Mouse (Mus musculus) neural tube, embryonic 13.5 days (tissue): ENCODE data around the gene Pla1a. TPM values are rescaled to one million over a fixed set of nuclear protein-coding genes. Genes with fewer than 3 reads are reported as not detected.
"Not testable (repeated sequence)": the region's sequence is repeated elsewhere in the genome, so short reads cannot be mapped to it uniquely, and the experiment has no call there.

Experiments
- ATAC-seq: fragments of 200-750 bp; cut with Nextera tagmentation; 2 replicates; pipeline ENCODE4 v1.8.0; 2017; ENCODE audit warnings: low read depth, mild to moderate bottlenecking, moderate TSS enrichment, moderate library complexity
- H3K27ac ChIP-seq: fragments of 300-500 bp; sonication (generic); replicated peaks from 2 replicates; pipeline ENCODE4 v1.5.1; 2015; ENCODE audit warnings: moderate library complexity, mild to moderate bottlenecking, inconsistent platforms
- H3K27me3 ChIP-seq: fragments of 300-500 bp; sonication (generic); 2 replicates; pipeline ENCODE4 v1.6.1; 2015; ENCODE audit warnings: mild to moderate bottlenecking, inconsistent platforms
- H3K36me3 ChIP-seq: fragments of 300-500 bp; sonication (generic); 2 replicates; pipeline ENCODE4 v1.6.1; 2015; ENCODE audit warnings: mild to moderate bottlenecking, inconsistent platforms
- H3K4me1 ChIP-seq: fragments of 300-500 bp; sonication (generic); replicated peaks from 2 replicates; pipeline ENCODE4 v1.6.1; 2015; ENCODE audit warnings: inconsistent platforms
- H3K4me2 ChIP-seq: fragments of 300-500 bp; sonication (generic); 2 replicates; pipeline ENCODE4 v1.6.1; 2015; ENCODE audit warnings: inconsistent platforms, mild to moderate bottlenecking, moderate library complexity
- H3K4me3 ChIP-seq: fragments of 300-500 bp; sonication (generic); 2 replicates; pipeline ENCODE4 v1.5.1; 2015; ENCODE audit warnings: mild to moderate bottlenecking, inconsistent platforms
- H3K9ac ChIP-seq: fragments of 300-500 bp; sonication (generic); 2 replicates; pipeline ENCODE4 v1.6.1; 2015; ENCODE audit warnings: moderate library complexity, mild to moderate bottlenecking, inconsistent platforms
- H3K9me3 ChIP-seq: fragments of 300-500 bp; sonication (generic); 2 replicates; pipeline ENCODE4 v1.6.1; 2016; ENCODE audit warnings: inconsistent platforms
- WGBS: fragments of 180-500 bp; shearing (Covaris S2); methylation state at CpG from one replicate; pipeline ENCODE4 v1.1.7; 2015; 5-methylcytosine and 5-hydroxymethylcytosine counted together
- polyA plus RNA-seq: library from polyadenylated mRNA; unstranded; fragments of >200 nt; fragmentation: Nextera tagmentation; extraction: Ambion mirVana; gene quantifications from 2 replicates; pipeline ENCODE4 v1.2.1, GENCODE M21; 2015

Pla1a gene
- polyA plus RNA-seq, 1 experiment from 2014 or later, result 0.75 TPM

- Histone ChIP-seq H3K27ac (no peak overlapping the region), H3K9me3 (no peaks in the 10 kb centered on the region), H3K27me3 (no peaks in the 10 kb centered on the region), H3K4me2 (no peak overlapping the region), H3K9ac (no peak overlapping the region), H3K4me1 (peaks cover 27% of the 10 kb centered on the region), H3K4me3 (no peak overlapping the region), H3K36me3 (peaks cover 8% of the 10 kb centered on the region)
- ATAC-seq, result no peak
- WGBS, result 84% methylated on average over 11 of the region's 11 CpGs
Observed at GRCm38 (mm10) chr16:38454533-38455254, 21.7 kb upstream of the Pla1a start.

- Histone ChIP-seq H3K27me3 (no peaks in the 10 kb centered on the region), H3K9me3 (no peaks in the 10 kb centered on the region), H3K27ac (no peak overlapping the region), H3K4me3 (no peak overlapping the region), H3K36me3 (peaks cover 16% of the 10 kb centered on the region), H3K4me1 (peaks cover 27% of the 10 kb centered on the region), H3K9ac (no peak overlapping the region), H3K4me2 (no peak overlapping the region)
- ATAC-seq, result no peak
- 88% methylated on average over 4 of the region's 4 CpGs for WGBS
Observed at GRCm38 (mm10) chr16:38453952-38454351, 21.0 kb upstream of the Pla1a start.

- no peak for ATAC-seq
- H3K27ac ChIP-seq, result peak overlapping the region; percentile 89
- H3K9ac ChIP-seq, result peak overlapping the region; percentile 97
- peak overlapping the region; percentile 79 for H3K4me3 ChIP-seq
- peaks cover 23% of the 10 kb centered on the region for H3K36me3 ChIP-seq
- H3K27me3 ChIP-seq, result no peaks in the 10 kb centered on the region
- H3K4me1 ChIP-seq, result peaks cover 27% of the 10 kb centered on the region
- 21% methylated on average over 3 of the region's 3 CpGs for WGBS
- no peaks in the 10 kb centered on the region for H3K9me3 ChIP-seq
- H3K4me2 ChIP-seq, result peak overlapping the region; percentile 80
Observed at GRCm38 (mm10) chr16:38453203-38453553, 20.2 kb upstream of the Pla1a start.

GRCm38 (mm10) chr16:38452442-38453202 lies 19.7 kb upstream of the Pla1a start, which contains the start of gene Adprh:
TSS of gene Adprh (minus strand) at chr16:38452703.
- ATAC-seq, result peak; percentile 99
- Histone ChIP-seq H3K36me3 (peaks cover 29% of the 10 kb centered on the region), H3K27ac (peak within 1 kb of the TSS; percentile 89), H3K4me3 (peak within 1 kb of the TSS; percentile 79), H3K4me2 (peak within 1 kb of the TSS; percentile 80), H3K27me3 (no peaks in the 10 kb centered on the region), H3K4me1 (peaks cover 27% of the 10 kb centered on the region), H3K9ac (peak within 1 kb of the TSS; percentile 97), H3K9me3 (no peaks in the 10 kb centered on the region)
- WGBS, result under 1% methylated on average over 56 of the region's 61 CpGs

GRCm38 (mm10) chr16:38451421-38452205 lies 18.7 kb upstream of the Pla1a start:
- Histone ChIP-seq H3K9ac (peak overlapping the region; percentile 97), H3K4me3 (peak overlapping the region; percentile 79), H3K36me3 (peaks cover 39% of the 10 kb centered on the region), H3K4me1 (peaks cover 27% of the 10 kb centered on the region), H3K27ac (peak overlapping the region; percentile 89), H3K27me3 (no peaks in the 10 kb centered on the region), H3K9me3 (no peaks in the 10 kb centered on the region), H3K4me2 (peak overlapping the region; percentile 80)
- no peak for ATAC-seq
- 45% methylated on average over 12 of the region's 12 CpGs for WGBS

- Histone ChIP-seq H3K9ac (no peak overlapping the region), H3K36me3 (peaks cover 48% of the 10 kb centered on the region), H3K4me3 (no peak overlapping the region), H3K27me3 (no peaks in the 10 kb centered on the region), H3K4me2 (no peak overlapping the region), H3K9me3 (no peaks in the 10 kb centered on the region), H3K4me1 (peaks cover 27% of the 10 kb centered on the region), H3K27ac (no peak overlapping the region)
- ATAC-seq, result no peak
- WGBS, result 92% methylated on average over 7 of the region's 7 CpGs
Observed at GRCm38 (mm10) chr16:38450707-38451106, 17.8 kb upstream of the Pla1a start.

GRCm38 (mm10) chr16:38448458-38448857 lies 15.5 kb upstream of the Pla1a start:
- H3K9me3 ChIP-seq, result no peaks in the 10 kb centered on the region
- no peak overlapping the region for H3K4me3 ChIP-seq
- H3K9ac ChIP-seq, result no peak overlapping the region
- WGBS, result 96% methylated on average over 12 of the region's 12 CpGs
- no peaks in the 10 kb centered on the region for H3K27me3 ChIP-seq
- peaks cover 27% of the 10 kb centered on the region for H3K4me1 ChIP-seq
- H3K27ac ChIP-seq, result no peak overlapping the region
- ATAC-seq, result no peak
- peaks cover 71% of the 10 kb centered on the region for H3K36me3 ChIP-seq
- no peak overlapping the region for H3K4me2 ChIP-seq

GRCm38 (mm10) chr16:38447366-38447765 lies 14.4 kb upstream of the Pla1a start:
- no peak for ATAC-seq
- Histone ChIP-seq H3K9ac (no peak overlapping the region), H3K36me3 (peaks cover 80% of the 10 kb centered on the region), H3K27me3 (no peaks in the 10 kb centered on the region), H3K4me1 (peaks cover 23% of the 10 kb centered on the region), H3K4me3 (no peak overlapping the region), H3K27ac (no peak overlapping the region), H3K9me3 (no peaks in the 10 kb centered on the region), H3K4me2 (no peak overlapping the region)
- WGBS, result 92% methylated on average over 21 of the region's 21 CpGs

GRCm38 (mm10) chr16:38446141-38446540 lies 13.2 kb upstream of the Pla1a start:
- H3K9me3 ChIP-seq, H3K9ac ChIP-seq, H3K27ac ChIP-seq, H3K4me2 ChIP-seq, H3K27me3 ChIP-seq, ATAC-seq, H3K4me3 ChIP-seq: not testable (repeated sequence)
- WGBS, result 100% methylated on average over 2 of the region's 2 CpGs
- H3K4me1 ChIP-seq, result peaks cover 13% of the 10 kb centered on the region
- peaks cover 80% of the 10 kb centered on the region for H3K36me3 ChIP-seq

- H3K4me3 ChIP-seq, result no peak overlapping the region
- no peak overlapping the region for H3K9ac ChIP-seq
- H3K36me3 ChIP-seq, result peaks cover 80% of the 10 kb centered on the region
- ATAC-seq, result no peak
- no peak overlapping the region for H3K27ac ChIP-seq
- H3K9me3 ChIP-seq, result no peaks in the 10 kb centered on the region
- no peak overlapping the region for H3K4me2 ChIP-seq
- WGBS, result 96% methylated on average over 20 of the region's 20 CpGs
- no peaks in the 10 kb centered on the region for H3K27me3 ChIP-seq
- peaks cover 8% of the 10 kb centered on the region; the same call in 1 of the 2 replicates for H3K4me1 ChIP-seq
Observed at GRCm38 (mm10) chr16:38445576-38445975, 12.6 kb upstream of the Pla1a start.

GRCm38 (mm10) chr16:38445046-38445445 lies 12.1 kb upstream of the Pla1a start:
- ATAC-seq, result no peak
- 0 out of 2 replicates have a peak, but pooled peaks cover 2% of the 10 kb centered on the region for H3K4me1 ChIP-seq
- WGBS, result 92% methylated on average over 1 of the region's 1 CpGs
- H3K9me3 ChIP-seq, result no peaks in the 10 kb centered on the region
- no peak overlapping the region for H3K27ac ChIP-seq
- H3K9ac ChIP-seq, result no peak overlapping the region
- no peak overlapping the region for H3K4me3 ChIP-seq
- H3K36me3 ChIP-seq, result peaks cover 75% of the 10 kb centered on the region
- H3K27me3 ChIP-seq, result no peaks in the 10 kb centered on the region
- no peak overlapping the region for H3K4me2 ChIP-seq
